Comparison of ENCODE assay signal across 1 mouse cellular context in the genomic region with DNA sequence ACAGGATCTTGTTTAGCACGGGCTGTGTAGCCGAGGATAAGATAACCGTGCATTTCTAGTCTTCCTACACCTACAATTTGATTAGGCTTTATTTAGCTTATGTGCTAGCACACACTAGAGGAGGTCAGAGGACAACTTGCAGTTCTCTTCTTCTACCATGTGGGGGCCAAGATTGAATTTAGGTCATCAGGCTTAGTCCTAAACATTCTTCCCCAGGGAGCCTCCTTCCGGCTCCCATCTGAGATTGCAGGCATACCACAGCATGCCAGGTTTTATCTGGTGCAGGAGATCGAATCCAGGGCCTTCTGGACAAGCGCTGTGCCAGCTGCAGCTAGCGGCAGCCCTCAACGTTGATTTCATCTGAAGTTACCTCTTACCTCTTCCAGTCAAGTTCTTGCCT.
A peak's percentile ranks its signal among the peaks of the same experiment; 100 is the strongest.
TF ChIP-seq lines count a peak whose summit lies in the region.

No protein-coding gene starts in this region.

TF ChIP-seq in MEL, 35 proteins besides CTCF, POLR2A, EP300 and RAD21 (continued from another document):
- TF ChIP-seq SIN3A (IDR thresholded peaks at IDR 0.05; ENCODE audit: low read length) (peak; percentile 29; the same call in 1 of the 2 replicates), TBP (IDR thresholded peaks at IDR 0.05; ENCODE audit: low read depth, low read length) (no peak), TAL1 (IDR thresholded peaks at IDR 0.05; ENCODE audit: low read length) (no peak)
